Mouse (Mus musculus) monocyte, adult 5-6 weeks (primary cell): ENCODE measurements around the gene Baiap2l1. TPM values are rescaled to one million over a fixed set of nuclear protein-coding genes. Genes with fewer than 3 reads are reported as not detected.

Source experiments
- ATAC-seq: fragments of 153-309, 156-312 bp; replicated peaks from 2 replicates; pipeline ENCODE4 v1.8.0; 2017; ENCODE audit warnings: mild to moderate bottlenecking; ENCODE audit not compliant: low TSS enrichment, insufficient number of reproducible peaks, severe bottlenecking, poor library complexity, low FRiP score
- total RNA-seq: library from RNA; stranded (forward); fragments of 200-1000, 200-491, 200-594 nt; gene quantifications from 3 replicates; pipeline ENCODE4 v1.2.3, GENCODE M21; 2017

Baiap2l1 gene
- total RNA-seq, 1 experiment from 2014 or later, result not detected

DNA sequence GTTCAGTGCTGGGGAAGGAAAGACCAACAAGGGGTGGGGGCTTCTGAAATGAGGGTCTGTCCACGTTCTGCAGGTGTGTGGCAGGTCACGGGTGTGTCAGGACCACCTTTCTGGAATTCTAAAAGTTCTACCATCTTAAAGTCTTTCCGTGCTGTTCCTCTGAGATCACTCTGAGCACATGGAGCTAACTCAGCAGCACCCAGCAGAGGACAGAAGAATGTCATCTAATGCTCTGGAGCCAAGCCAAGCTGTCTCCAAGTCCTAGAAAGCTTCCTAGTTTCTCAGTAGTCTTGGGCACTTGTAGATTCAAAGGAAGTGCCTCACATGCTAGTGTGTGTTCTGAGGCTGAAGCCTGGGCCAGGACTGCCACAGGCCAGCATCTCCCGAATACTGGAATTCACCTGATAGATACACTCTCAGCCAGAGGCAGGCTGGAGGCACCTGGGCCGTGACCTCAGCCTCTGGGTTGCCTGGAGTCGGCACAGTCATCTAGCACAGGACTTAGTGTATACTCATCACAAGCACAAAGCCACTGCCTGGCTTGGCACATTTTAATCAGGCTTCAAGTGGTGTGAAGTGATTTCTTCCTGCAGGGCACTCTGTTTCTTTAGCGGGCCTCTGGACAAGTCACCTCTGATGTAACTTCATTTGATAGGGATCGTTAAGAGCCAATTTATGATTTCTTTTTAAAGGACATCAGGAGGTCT is 90.2 kb downstream of the Baiap2l1 start:
- ATAC-seq, result no peak

DNA sequence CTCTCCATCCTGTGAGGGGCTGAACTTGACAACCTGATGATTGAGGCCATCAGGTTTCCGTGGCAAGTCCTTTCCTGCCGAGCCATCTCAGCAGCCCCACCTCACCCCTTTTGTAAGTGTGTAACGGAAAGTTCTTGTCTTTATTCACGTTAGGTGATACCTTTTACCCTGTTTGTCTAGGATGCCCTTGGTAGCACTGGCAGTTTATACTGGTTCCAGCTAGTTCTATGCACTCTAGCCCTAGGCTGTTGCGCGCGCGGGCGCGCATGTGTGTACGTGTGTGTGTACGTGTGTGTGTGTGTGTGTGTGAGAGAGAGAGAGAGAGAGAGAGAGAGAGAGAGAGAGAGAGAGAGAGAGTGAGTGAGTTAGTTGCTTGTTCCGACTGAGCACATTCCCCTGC is 94.4 kb downstream of the Baiap2l1 start:
- ATAC-seq, result no peak

DNA sequence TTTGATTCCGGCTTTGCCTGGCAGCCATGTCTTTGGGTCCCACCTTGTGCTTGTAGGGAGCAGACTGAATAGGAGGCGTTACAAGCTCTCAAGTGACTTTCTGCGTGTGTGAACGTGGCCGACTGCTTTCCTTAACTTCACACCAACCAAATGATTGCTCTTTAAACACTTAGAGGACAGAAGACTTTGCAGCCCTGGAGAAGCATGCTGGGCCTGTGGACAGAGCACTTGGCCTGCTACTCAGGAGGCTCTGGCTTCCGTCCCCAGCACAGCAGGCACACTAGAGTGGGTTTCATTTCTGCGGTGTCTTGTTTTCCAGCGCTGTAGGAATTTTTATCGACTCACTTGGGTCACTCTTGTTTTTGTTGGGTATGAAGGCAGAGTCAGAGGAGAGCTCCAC is 94.8 kb downstream of the Baiap2l1 start:
- no peak for ATAC-seq

DNA sequence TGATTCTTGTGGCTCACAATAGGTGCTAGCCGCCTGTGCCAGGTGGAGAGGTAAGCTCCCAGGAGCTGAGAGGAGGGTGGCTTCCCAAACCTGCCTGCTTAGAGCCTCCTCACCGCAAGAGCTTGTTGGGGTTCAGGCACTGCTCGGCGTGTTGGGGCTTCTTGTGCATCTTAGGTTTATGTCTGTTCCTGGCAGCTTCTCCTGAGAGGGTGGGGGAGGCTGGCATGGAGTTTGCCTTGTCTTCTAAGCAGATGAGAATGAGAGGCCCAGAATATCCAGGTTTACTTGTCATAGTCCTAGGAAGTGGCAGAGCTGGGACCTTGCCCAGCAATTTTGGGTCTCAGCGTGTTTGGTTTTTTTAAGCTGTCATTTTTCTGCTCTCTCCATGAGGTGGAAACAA is 96.1 kb downstream of the Baiap2l1 start:
- no peak for ATAC-seq

DNA sequence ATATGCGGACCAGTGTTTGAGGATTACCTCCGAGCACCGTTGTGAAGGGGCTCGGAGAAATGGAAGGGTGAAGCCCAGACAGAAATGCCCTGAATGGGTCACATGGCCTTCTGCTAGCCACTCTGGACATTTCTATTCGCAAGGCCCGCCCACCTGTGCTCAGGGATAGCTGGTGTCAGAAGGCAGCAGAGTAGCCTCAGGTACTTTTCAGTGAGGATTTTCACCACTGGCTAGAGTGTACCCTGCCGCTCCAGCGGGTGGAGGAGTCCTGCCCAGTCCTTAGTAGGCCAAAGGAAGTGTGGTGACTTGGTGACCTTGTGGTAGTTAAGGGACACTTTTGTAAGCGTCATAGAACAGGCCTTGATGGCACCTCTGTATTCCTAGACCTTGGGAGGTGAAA is 96.6 kb downstream of the Baiap2l1 start:
- no peak for ATAC-seq

DNA sequence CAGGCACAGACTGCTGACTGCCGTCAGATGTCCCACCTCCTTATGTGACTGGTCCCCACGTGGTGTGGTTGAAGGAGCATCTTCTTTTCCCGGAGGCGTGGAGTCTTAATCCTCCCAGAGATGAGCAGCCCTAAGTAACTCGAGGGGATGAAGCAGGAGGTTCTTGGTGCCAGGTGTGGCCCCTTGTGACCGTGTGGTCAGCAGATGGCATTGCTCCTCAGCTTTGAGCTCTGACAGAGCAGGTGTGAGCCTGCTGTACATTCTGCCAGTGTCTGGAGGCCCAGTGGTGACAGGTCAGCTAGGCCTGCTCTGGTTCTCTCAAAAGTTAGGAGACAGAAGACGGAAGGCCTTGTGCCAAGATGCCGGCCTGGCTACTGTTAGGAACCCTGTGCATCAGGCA is 97.4 kb downstream of the Baiap2l1 start:
- no peak for ATAC-seq

DNA sequence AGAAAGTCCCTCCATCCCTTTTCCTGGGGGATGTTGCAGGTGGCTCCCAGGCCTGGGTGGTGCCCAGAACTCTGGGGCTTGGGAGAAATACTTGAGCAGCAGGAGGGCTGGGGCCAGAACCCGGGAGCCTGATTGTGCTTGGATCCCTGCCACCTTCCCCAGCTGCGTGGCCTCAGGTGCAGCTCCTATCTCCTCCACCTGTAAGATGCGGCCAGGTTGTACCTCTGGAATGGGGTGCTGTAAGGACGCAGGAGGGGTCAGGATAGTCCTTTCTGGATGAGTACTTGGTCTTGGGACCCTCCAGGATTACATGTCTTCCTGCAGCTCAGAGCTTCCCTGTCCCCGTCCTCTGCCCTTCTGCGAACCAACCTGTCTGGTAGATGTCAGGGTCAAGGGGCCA is 98.7 kb downstream of the Baiap2l1 start:
- no peak for ATAC-seq

DNA sequence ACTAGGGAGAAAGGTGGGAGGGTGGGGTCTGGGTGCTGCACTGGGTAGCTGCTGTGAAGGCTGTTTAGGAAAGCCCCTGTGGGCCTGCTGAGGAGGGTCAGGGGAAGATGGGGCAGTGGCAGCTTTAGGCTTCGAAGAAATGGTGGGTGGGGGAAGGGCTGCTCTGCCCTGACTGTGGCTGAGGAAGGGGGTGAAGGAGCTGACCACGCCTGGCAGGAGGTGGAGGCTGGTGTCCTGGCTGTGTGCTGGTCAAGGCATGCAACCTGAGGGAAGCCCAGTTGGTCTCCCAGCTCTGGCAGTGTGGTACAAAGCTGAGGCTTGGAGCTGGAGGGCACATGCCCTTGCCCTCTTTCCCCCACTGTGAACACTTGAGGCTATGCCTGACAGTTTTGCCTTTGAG is 99.2 kb downstream of the Baiap2l1 start:
- no peak for ATAC-seq

DNA sequence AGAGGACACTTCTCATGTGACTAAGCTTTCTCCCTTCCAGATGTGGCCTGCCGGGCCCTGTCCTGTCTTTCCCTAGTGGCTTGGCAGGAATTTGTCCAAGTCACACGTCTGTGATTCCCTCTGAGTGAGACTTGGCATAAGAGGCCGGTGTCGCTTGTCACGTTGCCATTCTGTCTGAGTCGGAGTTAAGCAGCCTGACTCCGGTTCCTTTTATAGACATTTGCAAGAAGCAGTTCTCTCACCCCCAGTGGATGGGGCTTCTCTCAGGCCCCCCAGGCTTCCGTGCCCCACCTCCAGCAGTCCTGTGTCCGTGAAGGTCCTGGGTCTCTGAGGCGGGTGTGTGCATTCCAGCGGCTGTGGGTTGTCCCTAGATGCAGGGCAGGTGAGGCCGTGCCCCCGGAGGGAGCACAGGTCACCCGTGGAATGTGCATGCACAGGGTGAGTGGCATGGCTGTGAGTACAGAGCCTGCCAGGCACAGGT is 99.7 kb downstream of the Baiap2l1 start:
- no peak for ATAC-seq

DNA sequence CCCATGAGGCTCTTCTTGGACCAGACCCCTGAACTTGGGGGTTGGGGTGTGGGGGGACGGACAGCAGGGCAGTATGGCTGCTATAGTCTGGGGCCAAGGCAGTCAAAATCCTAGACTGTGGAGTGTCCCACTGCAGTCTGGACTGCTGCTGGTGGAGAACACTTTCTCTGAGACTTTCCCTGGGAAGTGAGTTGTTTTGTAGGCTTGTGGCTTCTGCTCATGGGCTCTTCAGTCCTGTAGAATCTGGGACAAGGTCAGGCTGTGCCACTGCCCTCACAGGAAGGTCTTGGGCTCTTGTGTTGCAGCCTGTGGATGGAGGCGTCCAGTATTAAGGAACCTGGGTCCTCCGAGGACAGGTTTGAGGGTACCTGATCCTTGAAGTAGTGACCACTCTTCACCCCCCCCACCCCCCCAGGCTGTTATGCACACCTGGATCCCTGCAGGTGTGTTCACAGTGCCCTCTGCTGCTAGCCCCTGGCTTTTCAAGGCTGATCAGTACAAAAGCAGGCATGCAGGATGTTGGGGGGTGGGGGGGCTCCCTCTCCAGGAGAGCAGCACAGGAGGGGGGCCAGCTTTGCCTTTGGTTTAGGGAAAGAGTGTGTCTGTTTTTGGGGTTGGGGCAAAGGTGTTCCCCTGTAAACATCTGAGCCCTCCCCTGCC is 100.3 kb downstream of the Baiap2l1 start:
- no peak for ATAC-seq

DNA sequence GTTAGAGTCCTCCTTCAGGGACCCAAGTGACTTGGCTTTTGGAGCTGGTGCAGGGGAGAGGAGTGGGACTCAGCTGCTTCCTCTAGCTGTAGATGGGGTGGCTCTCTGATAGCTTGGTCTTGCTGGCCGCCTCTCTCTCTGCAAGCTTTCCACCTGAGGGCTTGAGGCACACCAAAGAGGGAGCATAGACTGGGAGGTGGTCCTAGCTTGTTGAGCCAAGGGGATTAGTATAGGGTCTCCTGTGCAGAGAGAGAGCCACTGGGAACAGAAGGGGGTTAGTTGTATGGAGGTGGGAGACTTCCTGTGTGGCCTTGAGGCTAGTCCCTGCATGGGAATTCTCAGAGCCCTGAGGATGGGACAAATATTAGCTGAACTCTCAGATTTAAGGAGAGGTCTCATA is 101.0 kb downstream of the Baiap2l1 start:
- ATAC-seq, result no peak

DNA sequence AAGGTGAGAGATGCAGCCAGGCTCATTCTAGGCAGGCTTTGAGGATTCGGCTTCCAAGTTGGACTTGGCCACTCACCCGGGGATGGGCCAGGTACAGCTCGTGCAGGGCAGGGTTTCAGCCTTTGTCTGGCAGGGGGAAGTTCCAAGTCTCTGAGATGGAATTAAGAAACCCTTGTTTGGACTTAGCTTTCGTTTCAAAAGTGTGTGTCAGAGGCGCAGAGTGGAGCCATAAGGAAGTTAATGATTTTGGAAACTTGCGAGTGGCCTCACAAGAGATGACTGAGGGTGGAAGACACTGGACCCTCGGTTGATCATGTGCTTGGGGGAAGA is 101.4 kb downstream of the Baiap2l1 start:
- ATAC-seq, result no peak

DNA sequence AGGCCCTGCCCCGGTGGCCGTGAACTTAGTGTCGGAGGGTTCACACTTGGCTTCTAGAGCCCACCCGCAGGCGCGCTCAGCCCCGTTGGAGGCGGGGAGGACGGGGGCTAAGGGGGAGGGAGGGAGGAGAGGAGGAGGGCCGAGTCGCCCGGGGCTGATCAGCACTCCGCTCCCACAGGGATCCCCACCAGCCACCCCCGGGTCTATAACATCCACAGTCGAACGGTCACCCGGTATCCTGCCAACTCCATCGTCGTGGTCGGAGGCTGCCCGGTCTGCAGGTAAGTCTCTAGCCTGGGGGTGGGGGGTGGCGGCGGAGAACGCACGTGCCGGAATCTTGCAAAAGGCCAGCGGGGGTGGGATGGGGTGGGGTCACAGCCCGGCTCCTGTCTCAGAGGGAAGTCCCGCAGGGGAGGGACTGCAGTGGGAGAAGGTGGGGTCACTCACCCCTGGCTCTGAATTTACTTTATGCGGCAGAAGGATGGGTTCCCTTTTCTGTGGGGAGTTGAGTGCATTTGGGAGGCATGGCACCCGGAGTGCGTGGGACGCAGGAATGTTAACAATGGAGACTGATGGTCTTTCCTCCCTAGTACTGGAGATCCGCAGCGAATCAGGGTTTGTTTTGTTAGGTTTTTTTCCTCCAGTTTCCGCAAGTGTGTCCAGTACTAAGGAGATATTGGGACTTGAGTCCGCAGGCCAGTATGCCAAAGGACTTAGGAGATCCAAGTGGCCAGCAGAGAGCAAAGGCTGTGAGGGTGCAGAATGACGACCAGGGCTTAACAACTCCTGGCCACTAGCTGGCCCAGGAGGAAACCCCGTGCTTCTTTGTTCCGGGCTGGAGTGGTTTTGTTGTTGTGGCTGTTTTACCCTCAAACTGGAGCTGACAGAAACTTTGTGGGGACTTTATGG is 102.0 kb downstream of the Baiap2l1 start:
- ATAC-seq, result peak; percentile 32; the same call in 1 of the 2 replicates

DNA sequence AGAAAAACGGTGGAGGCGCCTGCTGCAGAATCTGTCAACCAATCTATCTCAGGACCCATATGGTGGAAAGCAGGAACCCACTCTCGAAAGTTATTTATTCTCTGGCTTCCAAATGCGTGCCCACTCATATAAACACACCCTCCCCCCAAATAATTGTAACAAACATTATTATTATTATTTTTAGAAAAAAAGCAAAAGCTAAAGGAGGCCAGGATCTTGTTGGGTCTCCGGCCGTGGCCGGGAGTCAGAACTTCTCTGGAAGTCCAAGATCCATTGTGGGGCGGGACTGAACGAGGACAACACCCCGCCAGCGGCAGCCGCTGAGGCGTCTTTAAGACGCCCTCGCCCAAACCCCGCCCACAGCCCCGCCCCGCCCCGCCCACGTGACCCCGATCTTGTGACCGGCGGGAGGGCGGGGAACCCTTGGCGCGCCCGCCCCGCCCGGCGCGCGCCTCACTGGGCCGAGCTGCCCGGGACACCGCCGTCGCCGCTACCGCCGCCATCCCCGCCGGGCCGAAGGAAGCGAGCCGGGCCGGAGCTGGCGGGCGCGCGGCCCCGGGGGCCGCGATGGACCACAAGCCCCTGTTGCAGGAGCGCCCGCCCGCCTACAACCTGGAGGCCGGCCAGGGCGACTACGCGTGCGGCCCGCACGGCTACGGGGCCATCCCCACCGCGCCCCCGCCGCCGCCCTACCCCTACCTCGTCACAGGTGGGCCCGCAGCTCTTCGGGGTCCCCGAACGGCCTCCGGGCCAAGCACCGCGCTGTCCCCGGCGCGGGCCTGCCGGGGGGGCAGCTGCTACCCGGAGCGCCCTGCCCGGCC is 102.9 kb downstream of the Baiap2l1 start:
- ATAC-seq, result peak; percentile 18; the same call in 1 of the 2 replicates

DNA sequence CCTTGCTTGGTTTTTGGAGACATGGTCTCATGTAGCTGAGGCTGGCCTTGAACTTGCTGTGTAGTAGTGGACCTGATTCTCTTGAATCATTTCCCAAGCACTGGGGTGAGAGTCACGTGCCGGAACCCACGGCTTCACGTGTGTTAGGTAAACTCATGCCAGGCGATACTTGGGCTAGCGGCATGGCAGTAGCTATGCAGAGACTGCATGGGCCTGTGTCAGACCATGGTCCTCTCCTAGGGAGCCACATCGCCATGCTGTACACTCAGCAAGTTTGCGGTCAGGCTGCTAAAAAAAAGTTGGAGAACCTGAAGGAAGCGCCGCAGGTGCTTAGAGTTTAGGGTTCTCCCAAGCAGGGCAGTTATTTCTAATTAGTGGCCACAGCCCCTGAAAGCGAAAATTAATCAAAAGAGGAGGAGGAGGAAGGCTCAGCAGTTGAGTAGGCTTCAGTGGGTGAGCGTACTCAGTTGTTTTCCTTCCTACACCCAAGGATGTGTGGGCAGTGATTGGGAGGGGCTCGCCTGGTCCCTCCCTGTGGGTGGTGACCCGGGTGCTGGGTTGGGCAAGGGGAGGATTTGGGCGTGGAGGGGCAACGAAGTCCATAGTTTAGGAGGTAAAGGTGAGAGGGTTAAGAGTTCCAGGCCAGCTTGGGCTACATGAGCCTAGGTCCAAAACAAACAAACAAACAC is 103.6 kb downstream of the Baiap2l1 start:
- peak; percentile 44 for ATAC-seq

DNA sequence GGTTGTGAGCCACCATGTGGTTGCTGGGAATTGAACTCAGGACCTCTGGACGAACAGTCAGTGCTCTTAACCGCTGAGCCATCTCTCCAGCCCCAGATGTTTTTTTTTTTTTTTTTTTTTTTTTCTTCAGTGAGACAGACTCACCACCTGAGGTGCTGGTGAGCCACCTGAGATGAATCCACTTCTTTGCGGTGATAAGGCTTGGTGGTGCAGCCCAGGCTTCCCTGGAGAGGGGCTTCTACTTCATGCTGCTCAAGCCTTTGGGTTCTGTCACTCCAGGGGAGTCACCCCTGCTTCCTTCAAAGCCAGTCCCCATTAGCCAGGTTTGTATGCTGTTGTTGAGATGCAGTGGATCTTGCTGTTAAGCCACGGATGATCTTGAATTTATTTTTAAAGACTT is 104.7 kb downstream of the Baiap2l1 start:
- ATAC-seq, result no peak

DNA sequence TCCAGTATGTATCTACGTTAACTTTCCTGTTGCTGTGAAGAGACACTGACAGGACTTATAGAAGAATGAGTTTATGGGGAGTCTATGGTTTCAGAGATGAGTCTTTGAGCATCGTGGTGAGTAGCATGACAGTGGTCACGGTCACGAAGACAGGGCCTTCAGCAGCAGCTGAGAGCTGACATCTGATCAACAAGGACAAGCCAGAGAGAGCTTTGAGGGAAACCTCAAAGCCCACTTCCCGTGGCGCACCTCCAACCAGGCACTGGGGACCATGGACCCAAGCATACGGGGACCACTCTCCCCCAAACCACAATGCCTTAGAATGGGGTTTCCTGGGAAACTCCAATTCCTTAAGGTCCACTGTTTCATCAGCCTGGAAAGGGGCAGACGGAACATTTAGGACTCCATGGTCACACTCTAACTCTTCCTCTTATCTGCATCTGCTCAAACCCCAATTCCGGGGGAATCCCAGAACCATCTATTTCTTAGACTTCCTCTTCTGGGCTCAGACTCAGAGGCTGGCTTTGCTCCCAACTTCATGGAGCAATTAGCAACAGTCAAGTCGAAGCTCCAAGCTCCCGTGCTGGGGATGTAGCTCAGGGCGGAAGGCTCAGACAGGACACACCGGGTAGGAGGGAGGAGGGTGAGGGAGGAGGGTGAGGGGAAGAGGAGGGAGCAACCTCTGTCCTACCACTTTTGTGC is 105.9 kb downstream of the Baiap2l1 start:
- peak; percentile 7; the same call in 1 of the 2 replicates for ATAC-seq

DNA sequence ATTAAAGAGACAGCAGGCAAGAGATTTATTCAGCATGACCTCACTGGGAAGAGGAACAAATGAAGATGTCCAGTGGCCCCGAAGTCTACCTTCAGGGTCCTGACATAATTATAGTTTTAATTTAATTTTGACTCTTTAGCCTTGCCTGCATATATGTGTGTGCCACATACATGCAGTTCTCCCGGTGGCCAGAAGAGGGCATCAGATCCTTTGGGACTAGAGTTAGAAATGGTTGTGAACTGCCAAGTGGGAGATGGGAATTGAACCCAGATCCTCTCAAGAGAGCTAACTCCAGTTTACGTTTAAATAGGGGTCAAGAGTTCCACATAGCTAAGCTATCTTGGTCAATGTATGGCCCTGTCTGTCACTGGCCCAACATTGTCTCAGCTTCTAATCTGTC is 108.0 kb downstream of the Baiap2l1 start:
- no peak for ATAC-seq
